Comparison of ENCODE assay signal across 31 mouse cellular contexts in the genomic region with DNA sequence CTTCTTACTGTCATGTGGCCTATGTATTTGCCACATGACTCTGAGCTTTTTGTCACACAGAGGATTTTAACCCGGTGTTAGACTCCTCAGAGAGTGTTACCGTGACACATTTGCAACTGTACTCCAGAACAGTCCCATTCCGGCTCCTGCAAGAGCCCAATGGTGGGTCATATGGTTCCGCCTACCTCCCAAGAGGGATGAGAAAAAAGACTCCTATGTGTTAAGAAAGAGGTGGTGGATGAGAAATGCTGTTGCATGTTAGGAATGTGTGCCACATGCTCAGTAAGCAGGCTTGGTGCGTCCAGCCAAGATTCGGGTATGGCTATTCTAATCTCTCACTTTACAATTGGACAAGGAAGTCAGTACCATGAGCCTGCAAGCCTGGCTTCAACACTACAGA. TPM values are rescaled to one million over a fixed set of nuclear protein-coding genes. Genes with fewer than 3 reads are reported as not detected.
DNase-seq lines count a peak whose midpoint lies in the region; ATAC-seq and TF ChIP-seq lines count a peak whose summit lies in the region.
"Had no signal": no experiment of that assay in that cellular context is flagged by ENCODE, and none has a peak within 500 bp of the region (broad histone marks: within the 10 kb centered on the region; RNA-seq: fewer than 3 reads in every experiment).

No protein-coding gene starts in this region.

- peak; percentile 80 for DNase-seq in brain, adult 2 months (ENCODE audit: low read depth, low spot score)
- peak; percentile 6 to 75 for DNase-seq in left cerebral cortex, adult 8-10 months (ENCODE audit: low spot score in 2 of 2)
- DNase-seq in right cerebral cortex, postnatal 25 days, result peak; percentile 38
- no peak for DNase-seq in midbrain, postnatal 0 days (ENCODE audit: low spot score)
- DNase-seq in c-Kit-positive CD71-positive TER-119-positive erythroid progenitor cells, embryonic 14.5 days (ENCODE audit: low spot score), result no peak
- no peak for DNase-seq in urinary bladder, adult 18-20 months (ENCODE audit: low spot score in 2 of 2)
- DNase-seq: adrenal gland, postnatal 25 days; B cell, adult 2 months; cerebellum, adult 9-11 months; gastrocnemius, postnatal 14 days; kidney, adult 2 months; kidney, postnatal 4 days had no signal

- no peaks in the 10 kb centered on the region for H3K36me3 ChIP-seq in midbrain, postnatal 0 days (ENCODE audit: insufficient read depth, low read length)
- H3K36me3 ChIP-seq: embryonic facial prominence, embryonic 13.5 days; forebrain, embryonic 10.5 days; heart, embryonic 10.5 days; heart, embryonic 15.5 days; intestine, embryonic 15.5 days; limb, embryonic 13.5 days; lung, embryonic 15.5 days; midbrain, embryonic 12.5 days; neural tube, embryonic 13.5 days had no signal

- no peak overlapping the region for H3K4me3 ChIP-seq in bone marrow macrophage, adult 2 months (ENCODE audit: insufficient read depth, low read length)
- H3K4me3 ChIP-seq in midbrain, postnatal 0 days (ENCODE audit: low read depth, low read length), result no peak overlapping the region
- H3K4me3 ChIP-seq: embryonic facial prominence, embryonic 13.5 days; forebrain, embryonic 10.5 days; heart, embryonic 10.5 days; heart, embryonic 15.5 days; intestine, embryonic 15.5 days; left cerebral cortex, adult 2 months; limb, embryonic 13.5 days; lung, embryonic 15.5 days; midbrain, embryonic 12.5 days; neural tube, embryonic 13.5 days had no signal

- no peak overlapping the region for H3K9ac ChIP-seq in midbrain, postnatal 0 days (replicated peaks; ENCODE audit: low read length, poor library complexity, severe bottlenecking)
- H3K9ac ChIP-seq: embryonic facial prominence, embryonic 13.5 days; heart, embryonic 15.5 days; intestine, embryonic 15.5 days; limb, embryonic 13.5 days; lung, embryonic 15.5 days; midbrain, embryonic 12.5 days; neural tube, embryonic 13.5 days had no signal

- no peak for ATAC-seq in midbrain, postnatal 0 days (ENCODE audit: low FRiP score)
- ATAC-seq: forebrain, embryonic 16.5 days; hindbrain, postnatal 0 days; intestine, embryonic 15.5 days had no signal

- H3K9me3 ChIP-seq in midbrain, postnatal 0 days (ENCODE audit: low read length), result no peaks in the 10 kb centered on the region
- H3K9me3 ChIP-seq: embryonic facial prominence, embryonic 13.5 days; forebrain, embryonic 10.5 days; heart, embryonic 10.5 days; heart, embryonic 15.5 days; intestine, embryonic 15.5 days; limb, embryonic 13.5 days; lung, embryonic 15.5 days; midbrain, embryonic 12.5 days; neural tube, embryonic 13.5 days had no signal

- H3K27me3 ChIP-seq in midbrain, postnatal 0 days (ENCODE audit: insufficient read depth, low read length), result no peaks in the 10 kb centered on the region
- H3K27me3 ChIP-seq: embryonic facial prominence, embryonic 13.5 days; heart, embryonic 15.5 days; intestine, embryonic 15.5 days; limb, embryonic 13.5 days; lung, embryonic 15.5 days; midbrain, embryonic 12.5 days; neural tube, embryonic 13.5 days had no signal

- peaks cover 10% of the 10 kb centered on the region for H3K4me1 ChIP-seq in bone marrow macrophage, adult 2 months (ENCODE audit: control insufficient read depth, insufficient read depth, low read length)
- H3K4me1 ChIP-seq in midbrain, postnatal 0 days (ENCODE audit: insufficient read depth, low read length), result no peaks in the 10 kb centered on the region
- H3K4me1 ChIP-seq: embryonic facial prominence, embryonic 13.5 days; forebrain, embryonic 10.5 days; heart, embryonic 10.5 days; heart, embryonic 15.5 days; intestine, embryonic 15.5 days; limb, embryonic 13.5 days; lung, embryonic 15.5 days; midbrain, embryonic 12.5 days; neural tube, embryonic 13.5 days had no signal

- WGBS in midbrain, postnatal 0 days, result 90% methylated on average over 6 of the region's 6 CpGs

- H3K4me2 ChIP-seq in midbrain, postnatal 0 days (ENCODE audit: low read depth, low read length, poor library complexity, severe bottlenecking), result no peak overlapping the region
- H3K4me2 ChIP-seq: embryonic facial prominence, embryonic 13.5 days; heart, embryonic 15.5 days; intestine, embryonic 15.5 days; limb, embryonic 13.5 days; liver, embryonic 11.5 days; lung, embryonic 15.5 days; midbrain, embryonic 12.5 days; neural tube, embryonic 13.5 days had no signal

- no peak for TF ChIP-seq POLR2A in bone marrow macrophage, adult 2 months (IDR thresholded peaks at IDR 0.05; ENCODE audit: borderline replicate concordance, low read depth, low read length)

- H3K27ac ChIP-seq in bone marrow macrophage, adult 2 months (ENCODE audit: insufficient read depth, low read depth, low read length), result peak overlapping the region; percentile 56
- no peak overlapping the region for H3K27ac ChIP-seq in midbrain, postnatal 0 days (ENCODE audit: low read depth, low read length)
- H3K27ac ChIP-seq: embryonic facial prominence, embryonic 13.5 days; forebrain, embryonic 10.5 days; heart, embryonic 10.5 days; heart, embryonic 15.5 days; hindbrain, postnatal 0 days; intestine, embryonic 15.5 days; kidney, postnatal 0 days; left cerebral cortex, adult 2 months; limb, embryonic 13.5 days; lung, embryonic 15.5 days; midbrain, embryonic 12.5 days; neural tube, embryonic 13.5 days had no signal

- TF ChIP-seq CTCF in bone marrow macrophage, adult 2 months (IDR thresholded peaks at IDR 0.05; ENCODE audit: low read depth, low read length), result no peak
- TF ChIP-seq CTCF in midbrain, postnatal 0 days (IDR thresholded peaks at IDR 0.05), result no peak

RNA-seq across cellular contexts. Expression of a gene that starts 45.6 kb away (rescaled TPM):
- polyA plus RNA-seq in bone marrow macrophage, adult 2 months (2012; ENCODE audit: insufficient read depth, insufficient read length, missing spikeins), result not detected in 2 replicates
- 100 to 1,000 TPM; 224 to 252 (median 238) TPM for total RNA-seq in left cerebral cortex, adult 8-10 months (2022)
- 173 and 198 TPM in 2 replicates for total RNA-seq in midbrain, postnatal 0 days (2014; rRNA removed)
- 290 and 309 TPM in 2 replicates for polyA plus RNA-seq in midbrain, postnatal 0 days (2015; fragmentation: Nextera tagmentation; extraction: Ambion mirVana)
- total RNA-seq: common myeloid progenitor, adult 5-6 weeks; gastrocnemius, postnatal 14 days; granulocyte monocyte progenitor cell, adult 5-6 weeks; heart, postnatal 25 days; megakaryocyte, adult 5-6 weeks had no signal

Comparison
In these comparisons a context has a peak if more than half of its experiments do, and no peak if none do; other contexts are left out.
1. DNase-seq: peak in brain, adult 2 months (single experiment), left cerebral cortex, adult 8-10 months (2 of 2) and right cerebral cortex, postnatal 25 days (single experiment); none in midbrain, postnatal 0 days (single experiment), c-Kit-positive CD71-positive TER-119-positive erythroid progenitor cells, embryonic 14.5 days (single experiment) and urinary bladder, adult 18-20 months (0 of 2).